Comparison of ENCODE assay signal across 8 mouse cellular contexts in the genomic region with DNA sequence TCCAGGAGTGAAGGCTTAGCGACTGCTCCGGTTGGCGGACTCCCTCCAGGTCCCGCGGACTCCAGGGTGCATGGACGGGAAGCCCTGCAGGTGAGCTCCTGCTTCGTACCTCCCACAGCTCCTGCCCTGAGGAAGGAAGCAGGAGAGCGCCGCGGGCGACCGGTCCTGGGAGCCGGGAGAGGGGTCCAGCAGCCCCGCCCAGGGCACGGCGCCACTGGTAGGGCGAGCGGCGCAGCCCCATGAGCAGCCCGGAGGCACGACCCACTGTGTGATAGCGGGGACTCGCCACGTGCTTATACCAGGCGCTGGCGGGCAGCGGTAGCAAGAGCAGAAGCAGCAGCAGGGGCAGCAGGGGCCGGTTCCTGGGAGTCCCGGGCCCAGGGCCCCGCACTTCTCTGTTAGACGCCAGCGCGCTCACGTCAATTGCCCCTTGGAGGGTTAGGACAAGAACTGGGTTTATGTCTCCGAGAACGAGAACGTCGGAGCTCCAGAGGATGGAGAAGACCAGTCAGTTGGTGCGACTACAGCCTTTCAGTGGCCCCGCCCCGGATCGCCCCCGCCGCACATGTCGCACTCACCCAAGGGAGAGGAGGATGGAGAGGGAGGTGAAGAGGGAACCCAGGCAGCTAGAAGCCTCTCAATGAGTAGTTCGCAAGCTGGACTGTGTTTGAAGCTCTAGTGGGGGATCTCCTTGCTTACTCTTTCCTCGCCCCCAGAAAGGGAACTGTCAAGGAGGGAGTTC. TPM values are rescaled to one million over a fixed set of nuclear protein-coding genes. Genes with fewer than 3 reads are reported as not detected.
A peak's percentile ranks its signal among the peaks of the same experiment; 100 is the strongest.
DNase-seq lines count a peak whose midpoint lies in the region; ATAC-seq and TF ChIP-seq lines count a peak whose summit lies in the region.

A gene (minus strand): TSS at position 441 of the 742 bp plus-strand sequence.

- H3K4me1 ChIP-seq in E14TG2a.4 (replicated peaks; ENCODE audit: low read depth, low read length), result peaks cover 31% of the 10 kb centered on the region
- H3K4me1 ChIP-seq in liver, embryonic 12.5 days, result peaks cover 11% of the 10 kb centered on the region

- no peak for TF ChIP-seq CTCF in E14TG2a.4 (conservative IDR thresholded peaks at IDR 0.05; ENCODE audit: low read length)

- no peaks in the 10 kb centered on the region for H3K9me3 ChIP-seq in E14TG2a.4 (ENCODE audit: low read length)
- no peaks in the 10 kb centered on the region for H3K9me3 ChIP-seq in liver, embryonic 12.5 days (replicated peaks)

- 3% methylated on average over 45 of the region's 47 CpGs for WGBS in liver, embryonic 12.5 days (ENCODE audit: insufficient replicate concordance)

- peak within 1 kb of the TSS; percentile 54 for H3K9ac ChIP-seq in liver, embryonic 12.5 days

- peak; percentile 58 for ATAC-seq in liver, embryonic 12.5 days

- intact Hi-C loops in heart, postnatal 14 days (cut with DNase I), result no loop called here

- H3K4me2 ChIP-seq in liver, embryonic 12.5 days, result peak within 1 kb of the TSS; percentile 70

- peaks cover 53% of the 10 kb centered on the region for H3K27me3 ChIP-seq in E14TG2a.4 (ENCODE audit: insufficient read depth, low read length)
- peaks cover 76% of the 10 kb centered on the region for H3K27me3 ChIP-seq in liver, embryonic 12.5 days (replicated peaks)

- no peak within 1 kb of the TSS for H3K27ac ChIP-seq in liver, embryonic 12.5 days

- peak within 1 kb of the TSS; percentile 83 for H3K4me3 ChIP-seq in E14TG2a.4 (replicated peaks; ENCODE audit: low read length)
- H3K4me3 ChIP-seq in liver, embryonic 12.5 days, result peak within 1 kb of the TSS; percentile 47

- peak; percentile 14 for DNase-seq in T-cell, adult 2 months (ENCODE audit: low spot score)
- peak; percentile 23 to 34 for DNase-seq in heart, postnatal 14 days
- DNase-seq in neural tube, embryonic 10.5 days (ENCODE audit: extremely low spot score, low spot score), result peak; percentile 35
- DNase-seq in adrenal gland, adult 2 months, result no peak
- no peak for DNase-seq in urinary bladder, adult 2 months (ENCODE audit: low spot score)
- DNase-seq in gastrocnemius, adult 8-10 months (ENCODE audit: low spot score in 2 of 2), result no peak

- H3K36me3 ChIP-seq in E14TG2a.4 (ENCODE audit: insufficient read depth, low read length), result no peaks in the 10 kb centered on the region
- no peaks in the 10 kb centered on the region for H3K36me3 ChIP-seq in liver, embryonic 12.5 days

RNA-seq across cellular contexts. Expression of the gene that starts here (rescaled TPM):
- total RNA-seq in heart, postnatal 14 days (2021), result not detected
- 0.33 TPM in 1 of 2 replicates, not detected in the other for polyA plus RNA-seq in liver, embryonic 12.5 days (2016; fragmentation: Nextera tagmentation; extraction: Ambion mirVana)
- not detected for total RNA-seq in adrenal gland, adult 2 months (2021)
- polyA plus RNA-seq in adrenal gland, adult 2 months (2012; rRNA removed), result 0.60 and 2.4 TPM in 2 replicates
- polyA plus RNA-seq in urinary bladder, adult 2 months (2012; rRNA removed), result 0.62 and 0.80 TPM in 2 replicates
- not detected for total RNA-seq in gastrocnemius, adult 8-10 months (2022)

Comparison
In these comparisons a context has a peak if more than half of its experiments do, and no peak if none do; other contexts are left out.
1. Peak in DNase-seq in heart, postnatal 14 days; RNA of the gene not detected or under 1 TPM.
2. Peak in ATAC-seq, H3K4me3 ChIP-seq, H3K9ac ChIP-seq and H3K4me2 ChIP-seq in liver, embryonic 12.5 days; RNA of the gene not detected or under 1 TPM.
3. DNase-seq: peak in T-cell, adult 2 months (single experiment) and neural tube, embryonic 10.5 days (single experiment); none in adrenal gland, adult 2 months (single experiment), urinary bladder, adult 2 months (single experiment) and gastrocnemius, adult 8-10 months (0 of 2).